Mouse (Mus musculus) left cerebral cortex, postnatal 4 days (tissue): ENCODE measurements at regions not wholly inside any gene's neighbourhood (a gene's known extent, or its start where the extent isn't known, plus 50 kb on each side); places are given as distances from the start of the nearest gene placed in this dataset.

Experiments
- DNase-seq: peaks from one replicate; pipeline ENCODE4 v3.0.0-alpha.2; 2022
- intact Hi-C: fragments of 180-260 bp; cut with DNase I; formaldehyde crosslinking; loops from one replicate; pipeline ENCODE4 v1.15.1; 2025

- no peak for DNase-seq
- intact Hi-C loops: no loop called here
Measured at GRCm38 (mm10) chr15:63042367-63042766, 802.6 kb downstream of the Gsdmc2 start.

- DNase-seq: peak; percentile 80
- intact Hi-C loops: no loop called here
Measured at GRCm38 (mm10) chr15:63036241-63036640, 808.7 kb downstream of the Gsdmc2 start.

- DNase-seq: peak; percentile 61
- intact Hi-C loops: no loop called here
Measured at GRCm38 (mm10) chr15:63020826-63021225, 824.2 kb downstream of the Gsdmc2 start.

- intact Hi-C loops: no loop called here
- peak; percentile 5 for DNase-seq
Measured at GRCm38 (mm10) chr15:63017966-63018365, 827.0 kb downstream of the Gsdmc2 start.

GRCm38 (mm10) chr15:63006471-63007228, 838.3 kb downstream of the Gsdmc2 start:
- intact Hi-C loops: no loop called here
- DNase-seq: no peak

- no peak for DNase-seq
- intact Hi-C loops: no loop called here
Measured at GRCm38 (mm10) chr15:62994691-62995090, 850.3 kb downstream of the Gsdmc2 start.

GRCm38 (mm10) chr15:62986871-62987270, 858.1 kb downstream of the Gsdmc2 start:
- intact Hi-C loops: no loop called here
- no peak for DNase-seq

- DNase-seq: no peak
- intact Hi-C loops: no loop called here
Measured at GRCm38 (mm10) chr15:62986147-62986546, 858.8 kb downstream of the Gsdmc2 start.

GRCm38 (mm10) chr15:62970566-62970965, 874.4 kb downstream of the Gsdmc2 start:
- intact Hi-C loops: no loop called here
- DNase-seq: no peak

- intact Hi-C loops: no loop called here
- DNase-seq: no peak
Measured at GRCm38 (mm10) chr15:62962681-62963080, 882.3 kb downstream of the Gsdmc2 start.

- intact Hi-C loops: no loop called here
Measured at GRCm38 (mm10) chr15:62960623-62961022, 884.4 kb downstream of the Gsdmc2 start.

GRCm38 (mm10) chr15:62958506-62959330, 886.3 kb downstream of the Gsdmc2 start:
- DNase-seq: no peak
- intact Hi-C loops: no loop called here

More at GRCm38 (mm10) chr15:62960623-62961022, 884.4 kb downstream of the Gsdmc2 start:
- no peak for DNase-seq

- intact Hi-C loops: no loop called here
- no peak for DNase-seq
Measured at GRCm38 (mm10) chr15:62954889-62955288, 890.1 kb downstream of the Gsdmc2 start.

- intact Hi-C loops: no loop called here
Measured at GRCm38 (mm10) chr15:62954322-62954820, 890.6 kb downstream of the Gsdmc2 start.

GRCm38 (mm10) chr15:62953215-62953941, 891.6 kb downstream of the Gsdmc2 start:
- DNase-seq: no peak
- intact Hi-C loops: no loop called here

More at GRCm38 (mm10) chr15:62954322-62954820, 890.6 kb downstream of the Gsdmc2 start:
- no peak for DNase-seq

GRCm38 (mm10) chr15:62952487-62953214, 892.3 kb downstream of the Gsdmc2 start:
- DNase-seq: no peak
- intact Hi-C loops: no loop called here

- no peak for DNase-seq
- intact Hi-C loops: no loop called here
Measured at GRCm38 (mm10) chr15:62939416-62939815, 905.6 kb downstream of the Gsdmc2 start.

- DNase-seq: no peak
Measured at GRCm38 (mm10) chr15:62937756-62938155, 907.2 kb downstream of the Gsdmc2 start.

GRCm38 (mm10) chr15:62934522-62935189, 910.3 kb downstream of the Gsdmc2 start:
- intact Hi-C loops: no loop called here
- peak; percentile 72 for DNase-seq

More at GRCm38 (mm10) chr15:62937756-62938155, 907.2 kb downstream of the Gsdmc2 start:
- intact Hi-C loops: no loop called here

- intact Hi-C loops: no loop called here
- no peak for DNase-seq
Measured at GRCm38 (mm10) chr15:62920520-62920919, 924.5 kb downstream of the Gsdmc2 start.
